ENCODE assay signal across 8 mouse cellular contexts in genomic region chr7:44304775-44305641, GRCm38 (mm10). TPM values are rescaled to one million over a fixed set of nuclear protein-coding genes. Genes with fewer than 3 reads are reported as not detected.
DNase-seq lines count a peak whose midpoint lies in the region; ATAC-seq and TF ChIP-seq lines count a peak whose summit lies in the region.

No protein-coding gene starts in this region.

- H3K4me1 ChIP-seq in erythroblast, embryonic 14.5 days (ENCODE audit: control insufficient read depth) = peaks cover 24% of the 10 kb centered on the region
- peaks cover 9% of the 10 kb centered on the region for H3K4me1 ChIP-seq in heart, embryonic 11.5 days (ENCODE audit: control insufficient read depth, insufficient read depth, low read length)
- H3K4me1 ChIP-seq in kidney, embryonic 16.5 days (ENCODE audit: insufficient read depth, low read length) = peaks cover 19% of the 10 kb centered on the region
- H3K4me1 ChIP-seq in liver, adult 2 months (ENCODE audit: control insufficient read depth, insufficient read depth, low read length) = peaks cover 4% of the 10 kb centered on the region; the same call in 1 of the 2 replicates

- peak overlapping the region; percentile 78 for H3ac ChIP-seq in C2C12 (ENCODE audit: control insufficient read depth, insufficient read length, low read depth)
- H3ac ChIP-seq in myocyte (ENCODE audit: control insufficient read depth, insufficient read length) = peak overlapping the region; percentile 77

- DNase-seq in brain, embryonic 14.5 days (ENCODE audit: low read depth) = peak; percentile 100
- DNase-seq in liver, adult 2 months (ENCODE audit: extremely low read depth, low read depth, low spot score) = peak; percentile 99
- peak; percentile 99 for DNase-seq in splenic B cell, adult 2 months (ENCODE audit: low read depth, low spot score)

- TF ChIP-seq CTCF in C2C12 (IDR thresholded peaks at IDR 0.05; ENCODE audit: control insufficient read depth, insufficient read depth, insufficient read length) = no peak
- no peak; the same call in 1 of the 2 replicates for TF ChIP-seq CTCF in brain, embryonic 14.5 days (IDR thresholded peaks at IDR 0.05; ENCODE audit: borderline replicate concordance, extremely low read depth, insufficient read depth, insufficient read length)
- TF ChIP-seq CTCF in liver, adult 2 months (IDR thresholded peaks at IDR 0.05; ENCODE audit: low read depth, low read length) = no peak

- H3K27ac ChIP-seq in heart, embryonic 11.5 days (ENCODE audit: low read depth, low read length) = peak overlapping the region; percentile 79
- H3K27ac ChIP-seq in kidney, embryonic 16.5 days (ENCODE audit: low read length) = peak overlapping the region; percentile 93
- peak overlapping the region; percentile 70 for H3K27ac ChIP-seq in liver, adult 2 months (replicated peaks; ENCODE audit: insufficient read depth, low read depth, low read length)

- peak; percentile 97 for TF ChIP-seq POLR2A in brain, embryonic 14.5 days (IDR thresholded peaks at IDR 0.05; ENCODE audit: borderline replicate concordance, extremely low read depth, insufficient read depth, insufficient read length, poor library complexity, severe bottlenecking)
- TF ChIP-seq POLR2A in liver, adult 2 months (IDR thresholded peaks at IDR 0.05; ENCODE audit: extremely low read depth, insufficient read depth, low read length) = peak; percentile 93
- TF ChIP-seq POLR2A in myocyte (IDR thresholded peaks at IDR 0.05; ENCODE audit: insufficient read length, low read depth) = peak; percentile 100

- H3K79me2 ChIP-seq in C2C12 (ENCODE audit: control insufficient read depth, insufficient read depth) (no peaks in the 10 kb centered on the region), myocyte (ENCODE audit: control insufficient read depth, insufficient read depth) (no peaks in the 10 kb centered on the region)
- no peaks in the 10 kb centered on the region for H3K79me2 ChIP-seq in liver, adult 2 months (ENCODE audit: control insufficient read depth, insufficient read depth, low read length)

- H3K36me3 ChIP-seq in C2C12 (ENCODE audit: control insufficient read depth, insufficient read depth) = no peaks in the 10 kb centered on the region
- H3K36me3 ChIP-seq in erythroblast, embryonic 14.5 days (ENCODE audit: control insufficient read depth) = no peaks in the 10 kb centered on the region
- no peaks in the 10 kb centered on the region for H3K36me3 ChIP-seq in heart, embryonic 11.5 days (ENCODE audit: control insufficient read depth, insufficient read depth, low read length)
- no peaks in the 10 kb centered on the region for H3K36me3 ChIP-seq in kidney, embryonic 16.5 days (ENCODE audit: insufficient read depth, low read length)
- no peaks in the 10 kb centered on the region for H3K36me3 ChIP-seq in liver, adult 2 months (ENCODE audit: control insufficient read depth, insufficient read depth, low read length)
- H3K36me3 ChIP-seq in myocyte (ENCODE audit: control insufficient read depth, insufficient read depth) = no peaks in the 10 kb centered on the region
- no peaks in the 10 kb centered on the region for H3K36me3 ChIP-seq in splenic B cell, adult 2 months (ENCODE audit: control insufficient read depth, insufficient read depth, low read length, poor library complexity, severe bottlenecking)

- H3K4me2 ChIP-seq in heart, embryonic 11.5 days = peak overlapping the region; percentile 86
- peak overlapping the region; percentile 57 for H3K4me2 ChIP-seq in kidney, embryonic 16.5 days (replicated peaks; ENCODE audit: low read depth, low read length)
- H3K4me2 ChIP-seq in myocyte (ENCODE audit: low read depth) = peak overlapping the region; percentile 90

- H3K4me3 ChIP-seq in C2C12 (ENCODE audit: insufficient read depth, poor library complexity, severe bottlenecking) = peak overlapping the region; percentile 45
- H3K4me3 ChIP-seq in erythroblast, embryonic 14.5 days (replicated peaks) = peak overlapping the region; percentile 67
- H3K4me3 ChIP-seq in heart, embryonic 11.5 days (ENCODE audit: low read depth, low read length) = peak overlapping the region; percentile 68
- peak overlapping the region; percentile 76 for H3K4me3 ChIP-seq in kidney, embryonic 16.5 days (ENCODE audit: low read length)
- H3K4me3 ChIP-seq in liver, adult 2 months (ENCODE audit: insufficient read depth, low read depth, low read length) = peak overlapping the region; percentile 86
- peak overlapping the region; percentile 50 for H3K4me3 ChIP-seq in myocyte

- peak overlapping the region; percentile 94 for H3K9ac ChIP-seq in heart, embryonic 11.5 days (ENCODE audit: low read depth, low read length)
- H3K9ac ChIP-seq in kidney, embryonic 16.5 days (replicated peaks; ENCODE audit: low read length) = peak overlapping the region; percentile 94
- H3K9ac ChIP-seq in liver, adult 2 months (ENCODE audit: low read depth, low read length) = peak overlapping the region; percentile 93

- H3K27me3 ChIP-seq in C2C12 (ENCODE audit: control insufficient read depth, insufficient read depth, insufficient read length) = peaks cover 21% of the 10 kb centered on the region
- H3K27me3 ChIP-seq in erythroblast, embryonic 14.5 days (ENCODE audit: control insufficient read depth) = peaks cover 41% of the 10 kb centered on the region
- peaks cover 31% of the 10 kb centered on the region for H3K27me3 ChIP-seq in heart, embryonic 11.5 days (ENCODE audit: control insufficient read depth, insufficient read depth, low read length)
- peaks cover 8% of the 10 kb centered on the region; the same call in 1 of the 2 replicates for H3K27me3 ChIP-seq in kidney, embryonic 16.5 days (ENCODE audit: insufficient read depth, low read length)
- H3K27me3 ChIP-seq in liver, adult 2 months (ENCODE audit: control insufficient read depth, insufficient read depth, low read length) = 0 out of 2 replicates have a peak, but pooled peaks cover 3% of the 10 kb centered on the region
- H3K27me3 ChIP-seq in myocyte (ENCODE audit: control insufficient read depth, insufficient read depth, insufficient read length) = peaks cover 28% of the 10 kb centered on the region
- no peaks in the 10 kb centered on the region for H3K27me3 ChIP-seq in splenic B cell, adult 2 months (ENCODE audit: control insufficient read depth, insufficient read depth, low read length, poor library complexity, severe bottlenecking)

- H3K9me3 ChIP-seq in erythroblast, embryonic 14.5 days (ENCODE audit: control insufficient read depth, low read length) = peaks cover 2% of the 10 kb centered on the region; the same call in 1 of the 2 replicates
- no peaks in the 10 kb centered on the region for H3K9me3 ChIP-seq in heart, embryonic 11.5 days (replicated peaks; ENCODE audit: control insufficient read depth, low read length)
- no peaks in the 10 kb centered on the region for H3K9me3 ChIP-seq in kidney, embryonic 16.5 days (ENCODE audit: low read length)

- no peaks in the 10 kb centered on the region for H3K79me3 ChIP-seq in C2C12 (ENCODE audit: low read depth)

- ATAC-seq in heart, embryonic 11.5 days (replicated peaks; ENCODE audit: insufficient number of reproducible peaks, low FRiP score, low TSS enrichment) = peak; percentile 91
- peak; percentile 96 for ATAC-seq in kidney, embryonic 16.5 days (ENCODE audit: low FRiP score, low TSS enrichment)

- under 1% methylated on average over 49 of the region's 49 CpGs for WGBS in heart, embryonic 11.5 days (ENCODE audit: insufficient replicate concordance)
- under 1% methylated on average over 49 of the region's 49 CpGs for WGBS in kidney, embryonic 16.5 days
- 2% methylated on average over 49 of the region's 49 CpGs for WGBS in liver, adult 2 months

RNA-seq across cellular contexts. Expression of gene Clec11a, which starts 1.7 kb away (rescaled TPM):
- polyA plus RNA-seq in C2C12 (2012; fragmentation: generic; extraction: Trizol) (0.30 TPM), myocyte (2012; fragmentation: generic; extraction: Trizol) (0.60 TPM)
- polyA plus RNA-seq in brain, embryonic 14.5 days (2012; rRNA removed) = 3.2 and 3.6 TPM in 2 replicates
- polyA plus RNA-seq in erythroblast, embryonic 14.5 days (2012) = 0.01 TPM in 1 of 2 replicates, not detected in the other
- polyA plus RNA-seq in heart, embryonic 11.5 days (2014; fragmentation: Nextera tagmentation; extraction: Ambion mirVana) = 0.65 and 0.84 TPM in 2 replicates
- polyA plus RNA-seq in kidney, embryonic 16.5 days (2015; fragmentation: Nextera tagmentation; extraction: Ambion mirVana) = 3.6 and 5.8 TPM in 2 replicates
- 1.3 and 1.9 TPM in 2 replicates for total RNA-seq in liver, adult 2 months (2014; rRNA removed)
- 2.0 and 2.4 TPM in 2 replicates for polyA plus RNA-seq in liver, adult 2 months (2012; rRNA removed)

RNA-seq across cellular contexts. Expression of gene Shank1, which starts 5.0 kb away (rescaled TPM):
- polyA plus RNA-seq in C2C12 (2012; fragmentation: generic; extraction: Trizol) (under 0.01 TPM), myocyte (2012; fragmentation: generic; extraction: Trizol) (0.10 TPM)
- 17.2 and 63.1 TPM in 2 replicates for polyA plus RNA-seq in brain, embryonic 14.5 days (2012; rRNA removed)
- polyA plus RNA-seq in erythroblast, embryonic 14.5 days (2012) = 0.01 TPM in 2 replicates
- 1.1 and 1.3 TPM in 2 replicates for polyA plus RNA-seq in heart, embryonic 11.5 days (2014; fragmentation: Nextera tagmentation; extraction: Ambion mirVana)
- 1.5 and 1.7 TPM in 2 replicates for polyA plus RNA-seq in kidney, embryonic 16.5 days (2015; fragmentation: Nextera tagmentation; extraction: Ambion mirVana)
- under 0.01 TPM in 1 of 2 replicates, not detected in the other for total RNA-seq in liver, adult 2 months (2014; rRNA removed)
- polyA plus RNA-seq in liver, adult 2 months (2012; rRNA removed) = 0.04 and 0.06 TPM in 2 replicates

RNA-seq across cellular contexts. Expression of gene Gm15517, which starts 43.8 kb away (rescaled TPM):
- polyA plus RNA-seq in C2C12 (2012; fragmentation: generic; extraction: Trizol) (not detected), myocyte (2012; fragmentation: generic; extraction: Trizol) (not detected)
- 1.0 and 1.2 TPM in 2 replicates for polyA plus RNA-seq in brain, embryonic 14.5 days (2012; rRNA removed)
- polyA plus RNA-seq in erythroblast, embryonic 14.5 days (2012) = not detected in 2 replicates
- not detected in 2 replicates for polyA plus RNA-seq in heart, embryonic 11.5 days (2014; fragmentation: Nextera tagmentation; extraction: Ambion mirVana)
- polyA plus RNA-seq in kidney, embryonic 16.5 days (2015; fragmentation: Nextera tagmentation; extraction: Ambion mirVana) = not detected in 2 replicates
- not detected in 2 replicates for total RNA-seq in liver, adult 2 months (2014; rRNA removed)
- polyA plus RNA-seq in liver, adult 2 months (2012; rRNA removed) = not detected in 2 replicates

RNA-seq across cellular contexts. Expression of gene Acp4, which starts 47.8 kb away (rescaled TPM):
- polyA plus RNA-seq in C2C12 (2012; fragmentation: generic; extraction: Trizol) = not detected
- polyA plus RNA-seq in brain, embryonic 14.5 days (2012; rRNA removed) = not detected in 2 replicates
- not detected in 2 replicates for polyA plus RNA-seq in erythroblast, embryonic 14.5 days (2012)
- polyA plus RNA-seq in heart, embryonic 11.5 days (2014; fragmentation: Nextera tagmentation; extraction: Ambion mirVana) = not detected in 2 replicates
- polyA plus RNA-seq in kidney, embryonic 16.5 days (2015; fragmentation: Nextera tagmentation; extraction: Ambion mirVana) = not detected in 2 replicates
- total RNA-seq in liver, adult 2 months (2014; rRNA removed) = not detected in 2 replicates
- polyA plus RNA-seq in liver, adult 2 months (2012; rRNA removed) = not detected in 2 replicates
- polyA plus RNA-seq in myocyte (2012; fragmentation: generic; extraction: Trizol) = 0.06 TPM

RNA-seq across cellular contexts. Expression of gene 2410002F23Rik, which starts 58.5 kb away (rescaled TPM):
- polyA plus RNA-seq in C2C12 (2012; fragmentation: generic; extraction: Trizol) (68.9 TPM), myocyte (2012; fragmentation: generic; extraction: Trizol) (40.9 TPM)
- polyA plus RNA-seq in brain, embryonic 14.5 days (2012; rRNA removed) = 270 and 344 TPM in 2 replicates
- 5.6 and 5.9 TPM in 2 replicates for polyA plus RNA-seq in erythroblast, embryonic 14.5 days (2012)
- polyA plus RNA-seq in heart, embryonic 11.5 days (2014; fragmentation: Nextera tagmentation; extraction: Ambion mirVana) = 61.5 and 76.0 TPM in 2 replicates
- 178 and 180 TPM in 2 replicates for polyA plus RNA-seq in kidney, embryonic 16.5 days (2015; fragmentation: Nextera tagmentation; extraction: Ambion mirVana)
- total RNA-seq in liver, adult 2 months (2014; rRNA removed) = 6.1 and 7.2 TPM in 2 replicates
- polyA plus RNA-seq in liver, adult 2 months (2012; rRNA removed) = 14.3 and 30.1 TPM in 2 replicates

Comparison
In these comparisons a context has a peak if more than half of its experiments do, and no peak if none do; other contexts are left out.
1. Peak in every context shown above with its lines: DNase-seq, ATAC-seq, H3K4me3 ChIP-seq and H3K27ac ChIP-seq.